Mouse (Mus musculus) gastrocnemius, postnatal 10 days (tissue): ENCODE measurements around the gene Bud31. TPM values are rescaled to one million over a fixed set of nuclear protein-coding genes. Genes with fewer than 3 reads are reported as not detected.
"Not testable (repeated sequence)": the region's sequence is repeated elsewhere in the genome, so short reads cannot be mapped to it uniquely, and the experiment has no call there.

Experiments used
- DNase-seq: peaks from one replicate; pipeline ENCODE4 v3.0.0; 2021; ENCODE audit warnings: mixed read lengths
- total RNA-seq, 2 experiments: library from RNA; stranded (reverse); gene quantifications; 2 replicates each; pipeline ENCODE4 v1.2.3; 2021

Bud31 gene
- total RNA-seq, 2 experiments from 2014 or later = 66.9 to 70.9 TPM

DNA sequence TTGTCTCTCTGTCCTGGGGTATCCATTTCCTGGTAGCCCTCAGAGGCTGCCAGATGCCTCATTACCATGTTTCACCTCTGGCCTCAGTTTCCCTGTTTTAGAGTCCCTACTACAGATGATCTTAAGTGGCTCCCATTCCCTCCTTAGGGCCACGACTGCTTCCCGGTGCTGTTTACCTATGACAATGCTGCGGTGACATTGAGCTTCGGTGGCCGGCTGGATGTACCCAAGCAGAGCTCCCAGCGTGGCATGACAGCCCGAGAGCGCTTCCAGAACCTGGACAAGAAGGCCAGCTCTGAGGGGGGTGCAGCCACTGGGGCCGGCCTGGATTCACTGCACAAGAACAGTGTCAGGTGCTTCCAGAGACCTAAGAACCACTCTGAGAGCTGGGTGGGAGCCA is 13.6 kb upstream of the Bud31 start:
- no peak for DNase-seq

DNA sequence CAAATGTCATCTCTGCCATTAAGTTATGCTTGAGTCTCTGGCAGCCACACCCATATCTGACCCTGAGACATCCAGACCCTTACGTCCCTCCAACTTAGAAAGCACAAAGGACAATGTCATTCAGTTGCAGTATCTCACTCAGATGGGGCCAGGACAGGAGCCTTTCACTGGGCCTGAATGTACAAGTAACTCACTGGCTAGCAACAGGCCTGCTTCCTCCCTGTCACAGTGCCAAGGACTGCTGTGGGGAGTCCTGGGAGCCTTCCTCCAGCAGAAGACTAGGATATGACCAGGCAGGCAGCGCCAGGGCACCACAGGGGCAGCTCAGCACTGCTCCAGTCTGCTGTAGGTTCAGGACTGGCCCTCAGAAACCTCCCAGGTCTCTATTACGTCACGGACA is 11.0 kb upstream of the Bud31 start:
- DNase-seq = peak; percentile 31

DNA sequence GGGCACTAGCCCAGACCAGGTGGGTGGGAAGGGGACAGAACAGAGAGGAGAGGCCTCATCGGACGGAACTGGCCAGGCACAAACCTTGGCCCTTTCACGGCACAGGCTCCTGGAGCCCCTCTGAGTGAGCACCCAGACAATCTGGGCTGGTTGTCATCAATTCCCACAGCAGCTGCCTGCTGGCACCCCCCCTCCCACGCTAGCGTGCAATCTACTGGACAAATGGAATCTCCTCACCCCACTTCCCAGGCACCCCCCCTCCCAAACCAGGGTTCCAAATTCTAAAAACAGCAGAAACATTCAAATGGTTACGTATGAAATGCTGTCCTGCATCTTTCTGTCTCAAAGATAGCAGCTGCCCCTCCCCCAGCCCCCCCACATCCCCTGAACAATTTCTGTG is 10.4 kb upstream of the Bud31 start:
- DNase-seq = not testable (repeated sequence)

DNA sequence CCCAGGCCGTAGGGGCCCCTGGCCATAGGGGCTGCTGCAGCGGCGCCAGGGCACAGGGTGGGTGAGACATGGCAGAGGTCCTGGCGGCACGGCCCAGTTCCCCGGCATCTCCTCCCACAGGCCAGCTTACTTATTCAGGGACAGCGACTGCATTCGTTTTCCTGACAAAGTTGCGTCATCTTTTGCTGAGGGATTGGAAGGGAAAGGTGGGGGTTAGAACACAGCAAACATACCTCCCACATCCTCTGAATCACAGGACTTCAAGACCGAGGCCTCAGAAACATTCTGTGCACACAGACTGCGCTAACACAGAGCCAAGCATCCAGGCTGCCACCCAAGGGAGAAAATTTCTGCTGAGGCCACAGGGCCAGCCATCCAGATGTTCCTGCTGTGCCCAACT is 10.0 kb upstream of the Bud31 start:
- no peak for DNase-seq

DNA sequence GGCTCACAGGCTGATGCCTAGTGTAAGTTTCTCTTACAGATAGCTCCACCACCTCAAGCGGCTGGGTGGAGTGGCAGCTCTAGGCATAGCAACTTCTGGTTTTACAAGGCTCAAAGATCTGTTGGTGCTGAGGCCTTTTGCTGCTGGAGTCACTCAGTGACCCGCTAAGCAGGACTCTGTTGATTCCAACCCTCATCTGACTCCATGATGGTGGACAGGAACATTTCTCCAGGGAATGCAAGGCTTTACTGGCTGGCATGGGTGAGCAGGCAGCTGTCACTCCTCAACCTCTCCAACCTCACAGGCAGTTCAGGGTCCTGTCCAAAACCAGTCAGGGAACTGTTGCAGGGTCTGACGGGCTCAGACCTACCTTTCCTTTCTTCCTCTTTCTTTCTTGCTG is 9.2 kb upstream of the Bud31 start:
- no peak for DNase-seq

DNA sequence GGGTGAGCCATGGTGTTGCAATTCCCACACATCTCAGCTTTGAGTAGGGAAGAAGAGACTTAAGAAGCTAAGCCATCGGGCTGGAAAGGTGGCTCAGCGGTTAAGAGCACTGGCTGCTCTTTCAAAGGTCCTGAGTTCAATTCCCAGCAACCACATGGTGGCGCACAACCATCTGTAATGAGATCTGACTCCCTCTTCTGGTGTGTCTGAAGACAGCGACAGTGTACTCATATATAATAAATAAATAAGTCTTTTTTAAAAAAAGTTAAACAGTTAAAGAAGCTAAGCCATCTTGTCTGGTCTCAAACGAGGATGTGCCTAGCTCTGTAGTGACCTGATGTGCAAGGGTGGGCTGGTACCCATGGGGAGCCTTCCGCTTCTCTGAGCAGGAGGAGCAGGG is 6.9 kb upstream of the Bud31 start:
- not testable (repeated sequence) for DNase-seq

DNA sequence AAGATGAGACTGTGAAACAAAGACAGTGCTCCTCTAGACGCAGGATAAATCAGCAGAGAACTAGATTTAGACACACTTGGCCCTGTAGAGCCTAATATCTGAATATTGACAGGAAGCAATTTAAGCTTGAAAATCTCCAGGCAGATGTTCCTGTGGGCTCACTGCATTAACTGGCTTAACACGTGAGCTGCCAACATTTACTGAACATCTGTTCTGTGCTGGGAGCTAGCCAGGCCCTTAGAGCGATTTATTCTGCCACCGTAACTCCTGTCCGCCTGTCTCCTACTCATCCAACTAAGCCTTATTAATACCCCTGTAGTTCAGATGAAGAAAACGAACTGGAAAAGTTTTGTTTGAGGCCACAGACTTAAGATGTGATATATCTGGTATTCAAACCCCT is 1.3 kb upstream of the Bud31 start:
- no peak for DNase-seq

DNA sequence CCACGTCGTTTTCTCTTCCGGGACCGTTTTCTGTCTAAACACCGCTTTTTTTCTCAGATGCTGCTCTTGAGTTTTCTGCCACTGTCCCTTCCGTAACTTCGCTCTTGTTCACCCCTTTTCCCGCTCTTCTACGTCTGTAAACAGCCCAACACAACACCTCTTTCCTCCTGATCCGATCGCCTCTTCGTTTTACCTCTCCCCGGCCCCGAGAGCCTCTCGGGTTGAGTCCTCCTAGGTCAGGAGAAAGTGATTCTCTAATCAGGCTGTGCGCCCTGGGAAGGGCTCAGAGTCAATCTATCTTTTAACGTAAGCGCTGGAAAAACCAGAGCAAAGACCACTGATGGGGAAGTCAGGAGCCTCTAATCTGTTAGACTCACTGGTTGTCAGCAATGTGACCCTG is 449 bp downstream of the Bud31 start:
- DNase-seq = no peak

DNA sequence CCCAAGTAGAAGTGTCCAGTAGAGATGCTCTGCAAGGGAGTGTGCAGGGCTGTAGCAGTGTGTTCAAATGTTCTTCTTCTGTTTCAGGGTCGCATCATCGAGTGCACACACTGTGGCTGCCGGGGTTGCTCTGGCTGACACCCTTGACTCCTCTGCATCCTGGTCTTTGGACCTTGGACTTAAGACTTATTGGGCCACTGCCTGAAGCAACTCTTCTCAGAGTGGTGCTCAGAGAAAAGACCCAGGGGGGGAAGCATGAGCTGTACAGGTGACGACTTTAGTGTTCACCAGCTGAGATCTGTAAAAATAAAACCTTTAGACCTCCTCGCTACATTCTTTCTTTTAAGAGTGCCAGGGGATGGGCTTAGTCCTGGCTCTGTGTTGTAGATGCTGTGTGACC is 7.6 kb downstream of the Bud31 start:
- no peak for DNase-seq

DNA sequence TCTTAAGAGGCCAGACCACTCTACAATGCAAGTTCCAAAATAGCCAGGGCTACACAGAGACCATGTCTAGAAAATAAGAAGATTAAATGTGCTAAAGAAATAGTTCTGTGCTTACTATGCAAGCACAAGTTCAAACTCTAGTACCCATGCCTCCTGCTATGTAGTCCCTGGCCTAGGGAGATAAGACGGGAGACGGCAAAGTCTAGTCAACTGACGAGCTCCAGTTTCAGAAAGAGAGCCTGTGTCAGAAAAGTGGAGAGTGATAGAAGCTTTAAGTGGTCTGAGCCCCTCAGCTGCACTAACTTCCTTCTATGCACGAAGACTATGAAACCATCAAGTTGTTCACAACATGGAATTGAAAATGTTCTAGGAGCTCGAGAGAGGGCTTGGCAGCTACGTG is 9.1 kb downstream of the Bud31 start:
- DNase-seq = no peak

DNA sequence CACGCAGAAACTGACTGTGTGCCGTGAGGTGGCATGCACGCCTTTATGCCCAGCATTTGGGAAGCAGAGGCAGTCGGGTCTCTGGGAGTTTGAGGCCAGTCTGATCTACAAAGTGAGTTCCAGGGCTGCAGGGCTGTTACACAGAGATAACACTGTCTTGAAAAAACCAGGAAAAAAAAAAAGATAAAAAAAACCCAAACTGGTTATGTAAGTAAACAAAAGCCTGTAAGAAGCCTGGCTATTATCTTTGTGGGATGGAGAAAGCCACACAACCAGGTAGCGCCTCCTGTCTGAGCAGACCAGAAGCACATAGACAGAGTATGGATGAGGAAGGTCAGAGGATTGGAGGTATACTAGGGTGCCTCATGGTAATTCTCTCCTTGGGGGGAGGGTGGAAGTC is 12.5 kb downstream of the Bud31 start:
- no peak for DNase-seq

DNA sequence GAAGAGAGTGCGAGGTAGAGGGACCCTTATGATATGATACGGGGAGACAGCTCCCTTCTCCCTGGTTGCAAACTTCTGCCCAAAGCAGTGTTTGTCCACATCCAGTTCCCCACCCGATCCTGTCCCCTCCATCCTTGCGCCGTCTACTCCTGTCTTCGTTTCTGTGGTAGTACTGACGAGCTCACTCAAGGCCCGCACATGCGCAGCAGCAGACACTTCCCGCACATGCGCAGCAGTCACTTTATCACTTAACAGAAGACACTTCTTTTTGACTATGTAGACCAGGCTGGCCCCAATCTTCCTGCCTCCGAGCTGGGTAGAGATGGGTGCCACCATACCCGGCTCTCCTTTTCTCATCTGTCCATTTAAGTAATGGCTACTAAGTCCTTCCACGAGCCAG is 21.2 kb downstream of the Bud31 start:
- DNase-seq = no peak

DNA sequence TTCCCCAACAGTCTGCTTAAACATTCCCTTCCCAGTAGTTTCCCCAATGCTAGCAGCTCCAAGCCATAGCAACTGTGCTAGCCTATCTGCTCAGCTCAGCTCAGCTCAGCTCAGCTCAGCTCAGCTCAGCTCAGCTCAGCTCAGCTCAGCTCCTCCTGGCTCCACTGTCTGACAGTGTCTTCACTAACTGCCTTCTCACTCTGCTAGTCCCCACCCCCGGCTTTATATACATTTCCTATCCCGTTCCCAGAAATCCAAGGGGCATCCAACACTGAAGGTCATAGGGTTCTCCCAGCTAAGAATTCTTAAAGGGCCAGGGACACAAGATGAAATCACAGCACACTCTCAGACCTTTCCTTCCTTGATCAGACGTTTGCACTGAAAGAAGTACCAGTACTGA is 24.5 kb downstream of the Bud31 start:
- DNase-seq = no peak

DNA sequence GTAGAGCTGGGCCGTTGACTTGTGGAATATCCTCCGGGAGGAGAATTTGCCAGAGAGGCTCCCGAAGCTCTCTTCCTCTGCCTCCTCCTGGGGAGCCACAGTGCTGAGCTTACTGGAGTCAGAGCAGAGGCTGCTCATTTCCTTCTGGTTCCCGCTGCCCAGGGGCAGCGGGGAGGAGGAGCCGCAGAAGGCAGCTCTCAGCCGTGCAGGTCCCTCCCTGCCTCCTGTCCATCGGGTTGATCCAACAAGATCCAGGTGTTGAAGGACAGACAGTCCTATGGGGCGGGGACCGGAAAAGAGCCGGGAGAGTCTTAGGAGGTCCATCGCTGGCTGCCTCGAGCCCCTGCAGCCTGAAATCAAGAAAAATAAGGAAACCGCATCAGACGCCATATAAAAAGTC is 25.0 kb downstream of the Bud31 start:
- DNase-seq = no peak

DNA sequence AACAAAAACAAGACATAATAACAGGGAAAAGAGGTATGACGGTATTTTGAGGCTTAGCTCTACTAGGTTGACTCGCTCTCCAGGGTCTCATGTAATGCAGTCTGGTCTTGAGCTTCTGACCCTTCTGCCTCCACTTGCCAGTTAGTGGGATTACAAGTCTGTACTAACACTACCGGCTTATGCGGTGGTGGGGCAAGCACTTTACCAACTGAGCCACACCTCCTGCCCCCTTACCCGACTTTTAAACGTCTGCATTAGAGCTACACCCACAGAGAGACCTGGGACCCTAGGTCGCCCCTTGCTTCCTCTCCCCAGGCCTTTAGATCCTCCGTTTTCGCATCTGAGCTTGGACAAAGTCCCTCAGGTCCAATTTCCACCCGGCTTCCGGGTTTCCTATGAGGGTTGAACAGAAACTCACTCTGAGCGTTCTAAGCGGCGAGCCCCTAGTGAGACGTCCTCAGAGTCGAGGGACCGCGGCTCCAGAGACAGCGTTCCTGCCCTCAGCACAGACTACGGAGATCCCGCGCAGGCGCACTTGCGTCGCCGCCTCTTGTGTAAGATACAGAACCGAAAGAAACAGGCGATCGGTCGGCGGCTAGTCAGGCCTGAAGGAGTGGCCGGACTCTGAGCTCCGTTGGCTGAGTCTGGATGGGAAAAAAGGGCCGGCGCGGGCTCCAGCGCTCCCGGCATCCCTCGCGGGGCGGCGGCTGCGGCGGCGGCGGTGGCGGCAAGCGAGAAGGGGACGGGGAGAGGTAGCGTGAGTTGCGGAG is 26.6 kb downstream of the Bud31 start, which contains the start of the genes Ptcd1 and Cpsf4:
Gene Ptcd1, minus strand, starts transcription at position 573 of the 770 bp plus-strand sequence.
Gene Cpsf4, plus strand, starts transcription at position 678 of the 770 bp plus-strand sequence.
- peak; percentile 95 for DNase-seq

DNA sequence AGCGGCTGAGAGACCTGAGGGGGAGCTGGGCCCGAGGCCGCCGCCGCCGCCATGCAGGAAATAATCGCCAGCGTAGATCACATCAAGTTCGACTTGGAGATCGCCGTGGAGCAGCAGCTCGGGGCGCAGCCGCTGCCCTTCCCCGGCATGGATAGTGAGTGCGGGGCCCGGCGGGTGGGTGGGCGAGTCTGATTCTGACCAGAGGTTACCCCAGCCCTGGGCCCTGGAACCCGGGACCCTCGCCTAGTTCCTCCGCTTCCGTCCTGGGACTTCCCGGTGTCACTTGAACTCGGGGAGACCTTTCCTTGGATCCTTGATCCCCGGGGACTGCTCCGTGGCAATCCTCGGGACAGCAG is 27.1 kb downstream of the Bud31 start:
- DNase-seq = no peak

DNA sequence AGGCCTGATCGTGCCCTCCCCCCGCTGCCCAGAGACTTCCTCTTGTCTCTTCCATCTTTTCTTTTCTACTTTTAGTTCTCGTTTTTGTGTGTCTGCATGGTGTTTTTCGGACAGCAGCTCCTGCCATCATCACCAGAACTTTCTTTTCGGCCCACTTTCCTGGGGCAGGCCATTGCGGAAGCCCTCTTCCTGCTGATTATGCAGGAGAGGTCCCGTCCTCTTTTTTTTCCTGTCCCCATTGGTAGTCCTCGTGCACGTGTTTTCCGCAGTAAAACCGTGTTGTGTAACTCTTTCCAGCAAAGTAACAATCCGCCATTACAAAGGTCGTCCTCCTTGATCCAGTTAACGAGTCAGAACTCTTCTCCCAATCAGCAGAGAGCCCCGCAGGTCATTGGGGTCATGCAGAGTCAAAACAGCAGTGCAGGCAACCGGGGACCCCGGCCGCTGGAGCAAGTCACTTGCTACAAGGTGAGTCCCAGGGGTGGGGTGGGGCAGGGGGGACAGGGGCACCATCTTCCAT is 38.4 kb downstream of the Bud31 start:
- no peak for DNase-seq

DNA sequence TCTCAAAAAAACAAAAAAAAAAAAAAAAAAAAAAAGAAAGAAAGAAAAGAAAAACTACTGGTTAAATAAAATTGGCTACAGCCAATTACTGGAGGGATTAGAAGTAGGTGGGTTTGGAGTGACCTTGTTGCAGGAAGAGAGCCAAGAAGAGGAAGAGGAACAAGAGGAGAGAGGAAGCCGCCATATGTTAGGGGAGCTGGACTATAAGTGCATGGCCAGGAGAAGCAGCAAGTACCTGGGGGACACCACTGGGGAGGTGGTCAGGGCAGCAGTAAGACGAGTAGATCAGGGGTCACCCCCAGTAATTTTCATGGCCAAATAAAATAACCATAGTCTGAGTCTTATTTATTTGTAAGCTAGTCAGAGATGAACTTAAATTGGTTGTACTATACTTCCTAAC is 45.1 kb downstream of the Bud31 start:
- DNase-seq = no peak

DNA sequence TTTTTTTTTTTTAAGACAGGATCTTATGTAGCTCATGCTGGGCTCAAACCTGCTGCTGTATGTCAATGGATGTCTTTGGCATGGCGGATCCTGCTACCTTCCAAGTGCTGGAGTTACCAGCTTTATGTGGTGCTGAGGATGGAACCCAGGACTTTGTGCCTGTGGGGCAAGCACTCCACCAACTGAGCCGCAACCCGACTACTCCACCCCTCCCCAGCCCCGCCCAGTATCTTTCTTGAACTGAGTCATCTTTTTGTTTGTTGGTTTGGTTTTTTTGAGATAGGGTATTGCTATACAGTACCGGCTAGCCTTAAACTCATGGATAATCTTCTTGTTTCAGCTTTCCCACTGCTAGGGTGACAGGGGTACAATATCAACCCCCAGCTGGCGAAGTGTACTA is 49.3 kb downstream of the Bud31 start:
- no peak for DNase-seq

DNA sequence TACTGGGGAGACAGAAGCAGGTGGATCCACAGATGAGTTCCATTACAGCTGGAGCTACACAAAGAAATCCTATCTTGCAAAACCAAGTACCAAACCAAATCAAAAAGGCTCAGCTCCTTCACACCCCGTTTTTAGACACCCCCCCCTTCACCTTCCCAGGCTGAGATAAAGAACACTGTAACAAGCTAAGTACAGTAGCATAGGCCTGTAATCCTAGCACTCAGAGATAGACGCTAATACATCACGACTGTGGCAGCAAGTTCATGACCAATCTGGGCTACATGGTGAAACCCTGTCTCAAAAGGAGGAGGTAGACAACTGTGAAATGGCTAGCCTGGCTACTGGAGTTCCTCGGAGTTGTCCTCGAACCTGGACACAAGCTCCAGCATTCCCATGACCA is 50.2 kb downstream of the Bud31 start:
- DNase-seq = no peak

DNA sequence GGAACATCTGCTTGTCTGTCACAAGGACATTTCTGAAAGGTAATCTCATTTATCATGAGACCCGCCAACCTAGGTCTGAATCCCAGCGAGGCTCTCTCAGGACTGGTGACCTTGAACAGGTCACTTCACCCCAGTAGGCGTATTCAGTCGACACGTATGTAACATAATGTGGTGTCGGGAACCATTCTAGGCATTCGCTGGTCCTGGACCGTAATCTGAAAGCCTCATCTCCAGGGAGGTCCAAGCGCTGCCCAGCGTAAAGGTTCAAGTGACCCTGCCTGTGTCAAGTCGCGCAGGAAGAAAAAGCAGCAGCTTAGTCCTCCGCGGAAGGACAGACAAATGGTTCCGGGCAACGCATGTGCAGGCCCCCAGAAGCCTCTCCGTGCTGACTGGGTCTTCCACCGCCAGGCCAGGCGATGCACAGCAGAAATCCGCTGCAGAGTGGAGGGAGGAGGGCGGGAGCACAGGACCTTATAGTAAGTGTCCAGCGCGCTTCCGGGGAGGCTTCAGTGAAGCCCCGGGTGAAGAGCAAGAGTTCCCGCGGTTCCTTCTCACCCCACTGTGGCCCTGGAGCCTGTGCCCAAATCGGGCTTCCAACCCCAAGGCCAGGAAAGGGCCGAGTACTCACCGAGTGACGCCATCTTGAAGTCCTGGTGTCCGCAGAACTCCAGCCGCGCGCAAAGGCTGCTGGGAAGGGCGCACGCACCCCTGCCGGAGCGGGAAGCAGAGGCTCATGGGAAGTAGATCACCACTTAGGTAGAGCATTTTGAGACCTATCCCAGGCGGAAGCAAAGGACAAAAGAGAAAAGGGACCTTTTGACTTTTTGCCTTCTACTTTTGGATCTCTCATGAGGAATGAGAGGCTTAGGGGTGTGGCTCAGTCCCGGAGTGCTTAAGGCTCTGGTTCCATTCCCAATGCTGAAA is 51.0 kb downstream of the Bud31 start:
- DNase-seq = peak; percentile 88

DNA sequence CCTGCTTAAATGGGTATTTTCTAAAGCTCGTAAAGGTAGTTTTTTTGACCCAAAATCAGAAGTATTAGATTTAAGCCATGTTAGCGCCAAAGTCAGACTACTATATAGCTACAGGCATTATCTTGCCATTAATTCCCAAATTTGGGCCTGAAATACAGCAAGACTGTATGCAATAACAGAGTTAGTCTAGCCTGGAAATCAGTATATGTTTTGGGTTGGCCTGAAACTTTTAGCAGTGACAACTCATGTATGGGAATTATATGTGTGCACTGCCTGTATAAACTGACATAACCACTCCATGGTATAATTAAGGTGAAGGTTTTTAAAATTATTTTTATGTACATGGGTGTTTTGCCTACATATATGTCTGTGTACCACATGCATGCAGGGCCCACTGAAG is 51.8 kb downstream of the Bud31 start, which contains the start of gene Atp5j2:
Gene Atp5j2, minus strand, starts transcription at position 101 of the 400 bp plus-strand sequence.
- no peak for DNase-seq
